Mouse (Mus musculus) stomach, embryonic 15.5 days (tissue): ENCODE measurements around the gene Rbm47. TPM values are rescaled to one million over a fixed set of nuclear protein-coding genes. Genes with fewer than 3 reads are reported as not detected.
"Not testable (repeated sequence)": the region's sequence is repeated elsewhere in the genome, so short reads cannot be mapped to it uniquely, and the experiment has no call there.

ENCODE experiments used
- ATAC-seq: fragments of 200-750 bp; cut with Nextera tagmentation; 2 replicates; pipeline ENCODE4 v1.8.0; 2017; ENCODE audit warnings: low read depth, moderate number of reproducible peaks, moderate TSS enrichment; ENCODE audit not compliant: insufficient read depth, low FRiP score
- H3K27ac ChIP-seq: fragments of 300-500 bp; sonication (generic); 2 replicates; pipeline ENCODE4 v1.5.1; 2015; ENCODE audit warnings: mild to moderate bottlenecking, inconsistent platforms
- H3K27me3 ChIP-seq: fragments of 300-500 bp; sonication (generic); replicated peaks from 2 replicates; pipeline ENCODE4 v1.6.1; 2015; ENCODE audit warnings: inconsistent platforms
- H3K36me3 ChIP-seq: fragments of 300-500 bp; sonication (generic); 2 replicates; pipeline ENCODE4 v1.6.1; 2015; ENCODE audit warnings: inconsistent platforms
- H3K4me1 ChIP-seq: fragments of 300-500 bp; sonication (generic); 2 replicates; pipeline ENCODE4 v1.6.1; 2015; ENCODE audit warnings: inconsistent platforms
- H3K4me2 ChIP-seq: fragments of 300-500 bp; sonication (generic); 2 replicates; pipeline ENCODE4 v1.6.1; 2015; ENCODE audit warnings: mild to moderate bottlenecking, inconsistent platforms
- H3K4me3 ChIP-seq: fragments of 300-500 bp; sonication (generic); replicated peaks from 2 replicates; pipeline ENCODE4 v1.5.1; 2015; ENCODE audit warnings: inconsistent platforms
- H3K9ac ChIP-seq: fragments of 300-500 bp; sonication (generic); 2 replicates; pipeline ENCODE4 v1.6.1; 2015; ENCODE audit warnings: inconsistent platforms
- H3K9me3 ChIP-seq: fragments of 300-500 bp; sonication (generic); 2 replicates; pipeline ENCODE4 v1.6.1; 2016; ENCODE audit warnings: inconsistent platforms
- WGBS: fragments of 180-500 bp; shearing (Covaris S2); methylation state at CpG from one replicate; pipeline ENCODE4 v1.1.7; 2015; 5-methylcytosine and 5-hydroxymethylcytosine counted together
- polyA plus RNA-seq: library from polyadenylated mRNA; unstranded; fragments of >200 nt; fragmentation: Nextera tagmentation; extraction: Ambion mirVana; gene quantifications from 2 replicates; pipeline ENCODE4 v1.2.1, GENCODE M21; 2015

Rbm47 gene
- polyA plus RNA-seq, 1 experiment from 2014 or later, result 80.6 TPM

DNA sequence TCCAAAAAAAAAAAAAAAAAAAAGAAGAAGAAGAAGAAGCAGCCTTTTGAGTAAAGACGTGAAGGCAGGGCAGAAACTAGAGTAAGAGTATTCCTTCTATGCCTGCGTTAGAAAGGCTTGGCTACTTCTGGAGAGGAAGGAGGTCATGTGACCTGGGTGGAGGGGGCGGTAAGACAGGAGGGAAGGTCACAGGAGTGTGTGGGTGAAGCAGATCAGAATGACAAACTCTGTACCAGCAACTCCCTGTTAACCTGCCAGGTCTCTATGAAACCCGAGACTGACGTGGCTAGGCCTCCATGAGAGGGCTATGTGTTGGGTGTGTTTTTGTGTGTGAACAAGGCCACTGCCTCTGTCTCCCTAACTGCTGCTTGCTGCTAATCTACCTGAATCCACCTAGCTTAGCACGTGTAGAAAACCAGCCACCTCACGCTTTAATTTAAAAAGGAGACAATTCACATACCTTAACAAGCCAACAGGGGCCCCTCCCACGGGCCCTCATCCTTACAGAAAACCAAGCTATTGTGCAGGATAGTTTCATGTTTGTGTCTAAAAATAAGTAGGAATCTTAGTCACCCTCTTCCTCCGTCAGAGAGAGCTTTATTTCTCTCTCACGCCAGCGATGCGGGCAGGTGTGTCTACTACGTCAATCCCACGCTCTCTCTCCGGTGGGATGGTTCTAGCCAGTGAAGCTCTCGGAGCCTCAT, 17.7 kb upstream of the Rbm47 start:
- 71% methylated on average over 16 of the region's 16 CpGs for WGBS
- no peak overlapping the region; the same call in 1 of the 2 replicates for H3K27ac ChIP-seq
- H3K27me3 ChIP-seq, result no peaks in the 10 kb centered on the region
- no peak overlapping the region for H3K4me2 ChIP-seq
- H3K4me1 ChIP-seq, result no peaks in the 10 kb centered on the region
- H3K4me3 ChIP-seq, result no peak overlapping the region
- H3K9me3 ChIP-seq, result no peaks in the 10 kb centered on the region
- H3K9ac ChIP-seq, result no peak overlapping the region
- H3K36me3 ChIP-seq, result no peaks in the 10 kb centered on the region
- ATAC-seq, result no peak

DNA sequence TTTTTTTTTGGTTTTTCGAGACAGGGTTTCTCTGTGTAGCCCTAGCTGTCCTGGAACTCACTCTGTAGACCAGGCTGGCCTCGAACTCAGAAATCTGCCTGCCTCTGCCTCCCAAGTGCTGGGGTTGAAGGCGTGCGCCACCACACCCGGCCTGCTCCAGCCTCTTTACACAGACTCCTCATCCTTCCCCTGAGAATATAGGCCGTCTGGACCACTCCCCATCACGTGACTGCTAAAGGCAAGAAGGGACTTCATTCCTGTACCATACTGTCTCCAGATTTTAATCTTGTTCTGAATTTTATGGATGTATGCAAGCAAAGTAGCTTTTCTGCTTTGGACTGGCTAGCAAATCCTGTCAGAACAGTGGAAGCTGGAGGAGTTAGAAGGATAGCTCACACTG, 15.7 kb upstream of the Rbm47 start:
- not testable (repeated sequence) for ATAC-seq, H3K4me1 ChIP-seq, H3K4me2 ChIP-seq, H3K4me3 ChIP-seq, H3K9ac ChIP-seq, H3K27me3 ChIP-seq, H3K9me3 ChIP-seq, H3K36me3 ChIP-seq, H3K27ac ChIP-seq
- 83% methylated on average over 6 of the region's 7 CpGs for WGBS

DNA sequence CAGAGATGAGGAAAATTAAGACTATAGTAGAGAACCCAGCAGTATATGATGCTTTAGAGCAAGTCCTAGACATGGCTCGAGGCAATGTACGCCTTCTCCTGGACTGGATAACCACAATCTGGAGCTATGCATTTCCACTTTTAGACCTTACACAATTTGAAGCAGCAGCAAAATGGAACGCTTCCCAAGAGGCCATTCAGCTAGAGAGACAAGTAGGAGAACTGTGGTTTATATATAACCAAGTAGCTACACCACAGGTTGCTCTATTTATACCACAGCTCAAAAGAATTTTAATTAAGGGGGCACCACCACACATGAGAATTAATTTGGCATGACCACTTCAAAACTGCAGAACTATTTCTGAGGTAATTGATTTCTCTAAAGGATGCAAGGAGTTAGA, 9.2 kb upstream of the Rbm47 start:
- 85% methylated on average over 3 of the region's 3 CpGs for WGBS
- H3K27ac ChIP-seq, result no peak overlapping the region
- H3K36me3 ChIP-seq, result no peaks in the 10 kb centered on the region
- H3K4me2 ChIP-seq, result no peak overlapping the region
- H3K4me3 ChIP-seq, result no peak overlapping the region
- ATAC-seq, result no peak
- no peaks in the 10 kb centered on the region for H3K9me3 ChIP-seq
- H3K4me1 ChIP-seq, result no peaks in the 10 kb centered on the region
- no peak overlapping the region for H3K9ac ChIP-seq
- H3K27me3 ChIP-seq, result no peaks in the 10 kb centered on the region

DNA sequence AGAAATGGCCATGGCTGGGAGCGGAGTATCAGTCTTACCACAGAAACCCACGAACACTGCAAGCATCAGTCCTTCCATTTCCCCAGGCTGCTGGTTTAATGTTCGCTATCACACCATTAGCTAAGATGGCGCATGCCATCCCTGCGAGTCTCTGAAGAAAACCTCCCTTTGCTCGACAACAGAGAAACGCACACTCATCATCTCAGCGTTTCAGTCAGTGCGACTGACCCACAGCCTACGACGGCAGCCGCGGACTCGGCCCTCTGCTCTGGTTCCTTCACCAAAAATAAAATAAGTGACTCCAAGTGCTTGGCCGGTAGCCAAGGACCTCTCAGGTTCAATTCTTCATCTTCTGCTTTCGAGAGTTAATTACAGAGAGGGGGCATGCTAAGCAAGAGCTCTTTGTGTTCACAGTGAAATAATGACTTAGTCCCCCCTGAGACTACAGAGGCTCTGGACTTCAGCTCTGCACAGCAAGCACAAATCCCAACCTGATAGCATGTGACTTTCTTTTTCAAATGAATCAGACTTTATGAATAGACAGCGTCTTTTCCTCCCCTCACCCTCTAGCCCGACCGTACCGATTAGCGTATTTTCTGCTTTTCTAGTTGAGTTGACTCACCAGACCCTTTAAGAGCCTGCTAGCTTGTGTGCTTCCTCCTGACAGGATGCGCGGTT, 1.4 kb upstream of the Rbm47 start:
- no peaks in the 10 kb centered on the region for H3K27me3 ChIP-seq
- no peak overlapping the region for H3K27ac ChIP-seq
- no peak overlapping the region for H3K4me3 ChIP-seq
- no peak for ATAC-seq
- no peak overlapping the region for H3K9ac ChIP-seq
- H3K4me2 ChIP-seq, result 0 out of 2 replicates have a peak overlapping the region, but pooled peaks have one; percentile 5
- 63% methylated on average over 23 of the region's 23 CpGs for WGBS
- no peaks in the 10 kb centered on the region for H3K36me3 ChIP-seq
- H3K4me1 ChIP-seq, result no peaks in the 10 kb centered on the region
- no peaks in the 10 kb centered on the region for H3K9me3 ChIP-seq

DNA sequence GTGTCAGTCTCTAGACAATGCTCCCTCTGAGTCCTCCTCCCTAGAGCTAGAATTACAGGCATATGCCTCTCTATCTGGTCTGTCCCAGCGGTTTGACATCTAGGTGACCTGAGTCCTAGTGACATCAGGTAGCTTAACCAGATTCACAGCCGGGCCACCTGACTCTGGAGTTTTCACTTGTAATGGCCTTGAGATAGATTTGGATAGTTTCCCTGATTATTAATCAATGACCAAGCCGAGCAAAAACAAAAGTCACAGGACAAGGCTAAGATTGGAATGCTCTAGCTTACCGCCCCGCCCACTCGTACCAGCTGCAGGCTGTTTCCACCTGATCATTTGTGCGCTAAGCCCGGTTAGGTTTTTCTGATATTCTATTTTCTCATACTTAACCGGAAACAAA, 2.3 kb downstream of the Rbm47 start:
- Histone ChIP-seq H3K4me2 (no peak overlapping the region), H3K9me3 (no peaks in the 10 kb centered on the region), H3K9ac (no peak overlapping the region), H3K4me3 (no peak overlapping the region), H3K27ac (no peak overlapping the region), H3K36me3 (no peaks in the 10 kb centered on the region), H3K27me3 (no peaks in the 10 kb centered on the region), H3K4me1 (no peaks in the 10 kb centered on the region)
- ATAC-seq, result no peak
- WGBS, result 68% methylated on average over 9 of the region's 9 CpGs

DNA sequence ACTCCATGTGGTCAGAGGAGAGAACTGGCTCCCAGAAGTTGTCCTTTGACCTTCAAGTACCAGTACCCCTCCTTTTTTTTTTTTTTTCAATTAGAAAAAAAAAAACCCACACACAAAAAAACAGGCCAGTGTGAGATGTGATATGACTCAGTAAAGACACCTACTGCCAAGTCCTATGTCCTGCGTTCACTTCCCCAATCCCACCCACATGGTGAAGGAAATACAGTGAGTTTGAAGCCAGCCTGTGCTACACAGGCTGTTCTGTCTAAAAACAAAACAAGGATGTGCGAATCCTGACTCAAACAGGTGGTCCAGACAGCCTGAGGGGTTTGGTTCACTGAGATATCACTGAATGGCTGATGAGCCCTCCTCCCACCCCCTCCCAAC, 3.8 kb downstream of the Rbm47 start:
- no peak for ATAC-seq
- Histone ChIP-seq H3K9ac (no peak overlapping the region), H3K4me3 (no peak overlapping the region), H3K27ac (no peak overlapping the region), H3K9me3 (no peaks in the 10 kb centered on the region), H3K36me3 (no peaks in the 10 kb centered on the region), H3K4me1 (no peaks in the 10 kb centered on the region), H3K27me3 (no peaks in the 10 kb centered on the region), H3K4me2 (no peak overlapping the region)
- 91% methylated on average over 2 of the region's 2 CpGs for WGBS

DNA sequence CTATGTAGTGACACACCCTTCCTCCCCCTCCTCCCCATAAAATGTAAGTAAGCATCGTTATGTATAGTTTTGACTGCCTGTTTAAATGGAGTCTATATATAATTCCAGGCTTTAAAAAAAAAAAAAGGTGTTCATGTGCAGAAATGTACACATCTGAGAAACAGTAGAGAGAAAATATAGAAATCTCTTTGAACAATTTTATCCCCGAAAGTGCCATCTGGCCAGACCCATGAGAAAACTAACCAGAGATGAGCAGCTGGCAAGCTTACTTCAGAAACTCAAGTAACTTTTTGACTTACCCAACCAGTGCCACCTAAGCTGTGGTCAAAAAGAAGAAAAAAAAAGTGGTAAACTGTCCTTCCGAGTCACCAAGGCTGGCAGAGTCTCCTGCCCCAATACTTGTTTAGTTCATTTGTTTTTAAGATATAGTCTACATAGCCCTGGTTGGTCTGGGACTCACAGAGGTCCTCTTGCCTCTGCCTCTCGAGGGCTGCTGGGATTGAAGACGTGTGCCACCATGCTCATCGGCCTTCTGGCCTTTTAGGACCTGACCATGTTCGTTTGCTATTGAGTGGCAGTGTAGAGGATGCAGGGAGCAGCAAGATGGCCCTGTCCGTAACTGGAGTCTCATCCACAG, 4.3 kb downstream of the Rbm47 start:
- ATAC-seq, result no peak
- H3K4me2 ChIP-seq, result no peak overlapping the region
- no peak overlapping the region for H3K27ac ChIP-seq
- H3K4me1 ChIP-seq, result no peaks in the 10 kb centered on the region
- WGBS, result 88% methylated on average over 8 of the region's 8 CpGs
- no peaks in the 10 kb centered on the region for H3K27me3 ChIP-seq
- H3K9me3 ChIP-seq, result no peaks in the 10 kb centered on the region
- H3K36me3 ChIP-seq, result no peaks in the 10 kb centered on the region
- H3K4me3 ChIP-seq, result no peak overlapping the region
- no peak overlapping the region for H3K9ac ChIP-seq

DNA sequence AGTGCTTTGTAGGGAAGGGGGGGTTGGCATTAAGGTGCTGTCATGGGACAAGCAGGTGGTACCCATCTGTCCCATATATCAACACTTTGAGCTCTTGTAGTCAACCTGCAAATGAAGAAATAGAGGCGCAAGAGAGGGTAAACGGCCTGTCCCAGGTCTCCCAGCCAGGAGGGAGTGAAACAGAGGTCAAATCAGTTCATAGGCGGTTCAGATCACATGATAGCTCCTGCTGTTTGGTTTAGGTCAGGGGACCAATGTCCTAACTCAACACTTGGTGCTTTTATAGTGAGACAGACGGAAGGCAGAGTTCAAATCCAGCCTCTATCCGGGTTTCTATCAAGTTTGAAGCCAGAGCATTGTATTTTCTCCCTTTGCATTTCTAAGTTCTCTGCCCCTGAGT, 6.0 kb downstream of the Rbm47 start:
- H3K27ac ChIP-seq, result no peak overlapping the region
- H3K9ac ChIP-seq, result no peak overlapping the region
- H3K9me3 ChIP-seq, result no peaks in the 10 kb centered on the region
- no peaks in the 10 kb centered on the region for H3K4me1 ChIP-seq
- H3K4me2 ChIP-seq, result no peak overlapping the region
- H3K4me3 ChIP-seq, result no peak overlapping the region
- WGBS, result 82% methylated on average over 5 of the region's 5 CpGs
- H3K36me3 ChIP-seq, result no peaks in the 10 kb centered on the region
- ATAC-seq, result no peak
- H3K27me3 ChIP-seq, result no peaks in the 10 kb centered on the region

DNA sequence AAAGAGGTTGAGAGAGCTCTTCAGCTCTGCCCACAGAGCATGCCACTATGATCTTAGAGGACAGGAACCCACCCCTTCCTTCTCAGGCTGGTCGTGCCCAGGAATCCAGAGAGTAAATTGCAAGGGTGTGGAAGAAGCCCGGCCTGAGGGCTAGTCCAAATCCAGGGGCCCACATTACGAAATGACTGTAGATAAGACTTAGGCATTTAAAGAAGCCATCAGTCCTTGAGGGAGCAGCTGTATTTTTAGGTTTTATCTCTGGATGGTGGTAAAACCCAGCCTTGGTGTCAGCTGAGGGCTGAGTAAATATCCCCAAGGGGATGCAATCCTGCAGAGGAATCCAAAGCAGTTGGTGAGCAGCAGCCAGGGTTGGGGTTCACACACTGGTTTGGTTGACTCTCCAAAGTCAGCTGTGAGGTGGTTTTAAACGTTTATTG, 6.7 kb downstream of the Rbm47 start:
- Histone ChIP-seq H3K9ac (no peak overlapping the region), H3K9me3 (no peaks in the 10 kb centered on the region), H3K27ac (no peak overlapping the region), H3K27me3 (no peaks in the 10 kb centered on the region), H3K4me2 (no peak overlapping the region), H3K36me3 (no peaks in the 10 kb centered on the region), H3K4me1 (no peaks in the 10 kb centered on the region), H3K4me3 (no peak overlapping the region)
- ATAC-seq, result no peak
- WGBS, result 35% methylated on average over 4 of the region's 4 CpGs

DNA sequence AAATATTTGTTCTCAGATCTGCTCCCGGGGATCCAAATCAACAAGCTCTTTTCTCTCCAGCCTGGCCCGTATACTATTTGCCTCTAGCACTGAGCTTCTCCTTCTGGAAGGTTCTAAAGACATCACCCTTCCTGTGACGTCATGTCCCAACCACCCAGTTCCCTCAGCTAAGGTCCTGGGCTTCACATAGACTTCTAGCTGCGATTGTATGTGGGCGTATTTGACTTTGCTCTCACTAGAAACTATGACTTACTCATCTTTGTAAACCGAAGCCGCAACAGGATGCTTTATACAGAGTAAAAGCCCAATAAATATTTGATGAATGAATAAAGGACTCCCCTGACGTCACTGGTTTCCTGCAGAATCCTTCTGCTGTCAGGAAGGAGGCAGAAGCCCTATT, 7.2 kb downstream of the Rbm47 start:
- Histone ChIP-seq H3K4me1 (no peaks in the 10 kb centered on the region), H3K4me2 (no peak overlapping the region), H3K9ac (no peak overlapping the region), H3K27ac (no peak overlapping the region), H3K36me3 (no peaks in the 10 kb centered on the region), H3K9me3 (no peaks in the 10 kb centered on the region), H3K4me3 (no peak overlapping the region), H3K27me3 (no peaks in the 10 kb centered on the region)
- WGBS, result 70% methylated on average over 8 of the region's 8 CpGs
- ATAC-seq, result no peak

DNA sequence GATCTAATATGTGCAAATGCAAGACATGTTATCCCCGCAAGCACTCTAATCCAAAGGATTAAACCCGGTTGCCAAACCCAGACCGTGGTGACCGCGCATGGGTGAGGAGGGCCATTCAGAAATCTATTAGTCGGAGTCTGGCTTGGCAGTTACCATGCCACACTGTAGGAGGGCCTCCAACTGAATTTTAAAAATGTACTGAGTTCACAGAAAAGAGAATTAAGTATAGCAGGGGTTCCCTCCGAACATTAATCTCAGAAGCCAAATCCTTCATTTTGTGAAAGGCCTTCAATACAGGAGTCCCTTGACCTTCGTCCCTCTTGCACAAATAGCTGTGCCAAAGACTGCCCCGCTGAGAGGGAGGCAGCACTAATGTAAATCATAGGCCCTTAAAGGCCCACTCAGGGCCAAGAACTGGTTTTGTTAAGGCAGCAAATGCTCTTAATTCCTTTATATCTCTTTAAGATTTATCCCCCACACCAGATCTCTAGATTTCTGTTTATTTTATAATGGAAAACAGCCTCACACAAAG, 16.4 kb downstream of the Rbm47 start:
- no peaks in the 10 kb centered on the region for H3K27me3 ChIP-seq
- H3K27ac ChIP-seq, result no peak overlapping the region
- no peaks in the 10 kb centered on the region for H3K9me3 ChIP-seq
- no peaks in the 10 kb centered on the region for H3K36me3 ChIP-seq
- H3K4me3 ChIP-seq, result no peak overlapping the region
- ATAC-seq, result no peak
- H3K4me1 ChIP-seq, result peaks cover under 1% of the 10 kb centered on the region; the same call in 1 of the 2 replicates
- no peak overlapping the region for H3K9ac ChIP-seq
- WGBS, result 62% methylated on average over 9 of the region's 9 CpGs
- H3K4me2 ChIP-seq, result no peak overlapping the region

DNA sequence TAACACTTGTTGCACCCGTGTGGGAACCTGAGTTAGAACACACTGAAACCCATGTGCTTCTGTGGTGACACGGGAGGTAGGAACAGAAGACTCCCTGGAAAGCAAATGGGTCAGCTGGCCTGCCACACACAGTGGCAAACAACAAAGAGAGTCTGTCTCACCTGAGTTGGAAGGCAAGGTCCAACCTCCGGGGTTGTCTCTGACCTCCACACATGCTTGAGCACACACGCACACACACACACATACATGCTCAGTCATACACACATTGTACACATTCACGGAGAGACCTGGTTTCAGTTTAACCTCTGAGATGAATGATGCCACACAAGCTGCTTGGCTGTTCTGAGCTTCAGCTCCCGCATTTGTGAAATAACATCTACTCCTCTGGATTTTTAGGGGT, 18.3 kb downstream of the Rbm47 start:
- no peak for ATAC-seq
- Histone ChIP-seq H3K4me2 (no peak overlapping the region), H3K4me1 (peaks cover 4% of the 10 kb centered on the region), H3K9ac (no peak overlapping the region), H3K27me3 (0 out of 2 replicates have a peak, but pooled peaks cover 3% of the 10 kb centered on the region), H3K36me3 (no peaks in the 10 kb centered on the region), H3K27ac (no peak overlapping the region), H3K4me3 (no peak overlapping the region), H3K9me3 (no peaks in the 10 kb centered on the region)
- WGBS, result 71% methylated on average over 6 of the region's 6 CpGs
